Mouse (Mus musculus) lung, adult 2 months (tissue): ENCODE data around the gene Tacc2.

Experiments used
- CTCF ChIP-seq: fragments of 200-500 bp; IDR thresholded peaks from 2 replicates; pipeline ENCODE4 v1.5.1; 2011; ENCODE audit warnings: mild to moderate bottlenecking, low read length, control low read depth; ENCODE audit not compliant: insufficient read depth
- POLR2A ChIP-seq: fragments of 200-500 bp; IDR thresholded peaks from 2 replicates; pipeline ENCODE4 v1.6.1; 2011; ENCODE audit warnings: low read depth, mild to moderate bottlenecking, control low read depth, low read length, borderline replicate concordance; ENCODE audit errors: extremely low read depth

DNA sequence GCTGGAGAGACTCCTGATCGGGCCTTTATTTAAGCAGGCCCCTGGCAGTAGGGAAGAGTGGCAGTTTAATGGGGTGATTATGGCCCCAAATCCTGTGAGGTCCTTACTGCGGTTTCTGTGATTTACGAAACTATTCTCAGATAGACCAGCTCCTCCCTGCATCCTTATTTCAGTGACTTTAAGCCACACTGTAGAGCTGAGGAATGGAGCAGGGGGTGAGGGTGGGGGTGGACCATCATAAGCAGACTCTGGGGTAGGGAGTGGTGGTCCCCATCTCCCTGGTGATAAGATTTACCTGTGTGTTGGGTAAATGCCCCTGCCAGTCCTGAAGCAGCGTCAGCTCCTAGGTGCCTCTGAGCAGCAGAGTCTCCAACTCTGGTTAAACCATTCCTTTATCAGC is 29.7 kb downstream of the Tacc2 start:
- TF ChIP-seq CTCF: no peak
- no peak for TF ChIP-seq POLR2A
